Mouse (Mus musculus): ENCODE results near the gene Klc3.

Klc3 gene

DNA sequence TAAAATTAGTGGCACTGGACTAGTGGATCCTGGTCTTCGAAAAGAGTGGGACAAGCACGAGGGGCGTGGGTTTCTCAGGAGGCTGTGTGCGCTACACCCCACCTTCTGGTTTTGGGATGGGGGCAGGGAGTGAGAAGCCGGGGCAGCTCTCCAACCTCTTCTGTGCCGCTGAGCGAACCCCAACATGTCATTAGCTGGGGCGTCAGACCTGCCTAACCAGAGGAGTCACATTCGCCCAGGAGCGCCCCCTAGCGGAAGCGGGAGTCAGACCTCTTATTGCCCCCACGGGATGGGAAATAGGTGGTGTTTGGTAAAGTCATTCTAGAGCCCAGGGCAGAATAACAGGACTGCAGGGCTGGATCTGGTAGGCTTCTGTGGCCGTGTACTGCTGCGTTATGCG is 42.2 kb downstream of the Klc3 start:
- DNase-seq (ENCODE audit: extremely low read depth, low read depth, low spot score) = no peak

DNA sequence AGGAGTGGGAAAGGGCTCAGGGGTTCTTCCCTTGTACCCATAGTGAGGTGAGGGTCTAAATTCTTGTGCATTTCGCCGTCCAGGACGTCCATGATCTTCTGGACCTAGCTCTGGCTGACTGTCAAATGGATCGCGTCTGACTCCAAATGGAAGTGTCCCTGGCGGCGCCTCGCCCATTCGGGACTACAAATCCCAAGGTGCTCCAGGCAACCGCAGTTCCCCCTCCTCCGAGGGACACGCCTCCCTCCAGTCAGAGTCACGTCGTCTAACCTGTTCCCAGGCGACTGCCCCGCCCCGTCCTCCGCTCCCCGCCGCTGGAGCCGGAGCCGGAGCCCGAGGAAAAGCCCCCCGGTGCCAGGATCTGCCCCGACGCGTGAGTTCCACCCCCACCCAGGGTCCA is 43.0 kb downstream of the Klc3 start:
- DNase-seq (ENCODE audit: extremely low read depth, low read depth, low spot score) = no peak

DNA sequence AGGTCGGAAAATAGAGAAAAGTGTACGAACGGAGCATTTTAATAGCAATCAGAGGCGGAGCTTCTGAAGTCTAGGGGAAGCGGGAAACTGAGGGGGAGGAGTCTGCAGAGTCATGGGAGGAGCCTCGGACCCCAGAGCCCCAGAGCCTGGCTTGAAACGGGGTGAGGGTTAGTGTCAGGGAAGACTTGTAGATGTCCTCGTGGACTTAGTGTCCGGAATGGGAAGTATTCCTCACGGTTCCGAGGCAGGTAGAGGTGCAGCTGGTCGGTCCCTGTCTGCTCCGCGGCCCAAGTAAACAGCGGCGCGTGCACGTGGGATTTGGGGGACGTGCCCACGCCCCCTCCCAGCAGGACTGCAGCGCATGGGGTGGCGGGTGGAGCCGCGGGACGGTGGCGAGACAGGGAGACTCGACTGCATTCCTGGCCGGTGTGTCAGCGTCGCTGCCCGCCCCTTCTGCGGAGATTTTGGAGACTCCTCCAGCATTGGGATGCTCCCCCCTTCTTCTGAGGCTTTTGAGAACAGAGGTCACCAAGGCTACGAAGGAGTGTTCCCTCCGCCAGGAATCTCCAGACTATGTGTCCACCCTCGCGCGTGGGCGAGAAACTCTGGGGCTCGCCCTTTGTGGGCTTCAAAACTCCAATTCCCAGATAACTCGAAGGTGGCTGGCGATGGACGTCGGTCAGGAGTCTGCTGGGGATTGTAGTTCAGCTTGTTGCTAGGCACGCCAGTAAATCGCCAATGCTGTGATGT is 43.8 kb downstream of the Klc3 start:
- DNase-seq (ENCODE audit: extremely low read depth, low read depth, low spot score) = no peak

DNA sequence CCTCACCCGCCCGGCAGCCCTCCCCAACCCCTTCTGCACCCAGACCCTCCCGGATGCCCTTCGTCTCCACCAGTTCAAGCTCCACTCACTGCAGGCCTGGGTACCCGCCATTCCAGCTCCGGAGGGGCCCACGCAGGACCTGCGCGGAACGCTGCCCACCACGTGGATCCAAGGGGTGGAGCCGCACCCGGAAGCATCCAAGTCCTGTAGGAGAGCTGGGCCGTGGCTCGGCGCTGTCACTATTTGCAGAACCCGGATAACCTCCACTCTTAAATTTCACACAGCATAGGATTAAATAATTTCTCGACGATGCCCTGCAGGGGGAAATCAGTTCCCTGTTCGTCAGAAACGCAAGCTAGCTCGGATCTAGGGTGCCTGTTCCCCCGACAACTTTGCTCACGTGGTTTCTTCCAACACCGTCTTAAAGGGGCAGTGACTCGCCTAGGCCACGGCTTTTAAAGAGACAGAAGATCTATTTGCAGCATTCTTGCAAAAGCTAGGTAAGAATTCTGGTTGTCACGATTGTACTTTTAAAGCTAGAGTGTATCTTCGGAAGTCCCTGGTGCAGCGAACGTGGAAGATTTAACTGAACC is 44.5 kb downstream of the Klc3 start, which contains the start of the genes Cd3eap and Ppp1r13l:
Cd3eap (minus strand) TSS at position 185 of the 593 bp plus-strand sequence.
Ppp1r13l (plus strand) TSS at position 451 of the 593 bp plus-strand sequence.
- no peak for DNase-seq (ENCODE audit: extremely low read depth, low read depth, low spot score)

DNA sequence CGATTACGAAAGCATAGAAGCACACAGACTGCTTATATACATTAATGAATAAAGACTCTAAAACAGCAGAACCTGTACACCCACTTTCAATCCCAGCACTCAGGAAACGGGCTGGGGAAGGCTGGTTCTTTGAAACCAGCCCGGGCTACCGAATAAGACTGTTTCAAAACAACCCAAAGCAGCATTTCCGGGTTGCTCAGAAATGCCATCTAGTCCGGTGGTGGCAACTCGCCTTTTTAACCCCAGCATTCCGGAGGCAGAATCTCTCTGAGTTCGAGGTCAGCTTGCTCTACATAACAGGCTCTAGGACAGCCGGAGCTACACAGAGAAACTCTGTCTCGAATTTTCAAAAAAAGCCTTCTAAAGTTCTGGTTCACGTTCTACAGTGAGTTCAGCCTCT is 45.3 kb downstream of the Klc3 start:
- no peak for DNase-seq (ENCODE audit: extremely low read depth, low read depth, low spot score)

DNA sequence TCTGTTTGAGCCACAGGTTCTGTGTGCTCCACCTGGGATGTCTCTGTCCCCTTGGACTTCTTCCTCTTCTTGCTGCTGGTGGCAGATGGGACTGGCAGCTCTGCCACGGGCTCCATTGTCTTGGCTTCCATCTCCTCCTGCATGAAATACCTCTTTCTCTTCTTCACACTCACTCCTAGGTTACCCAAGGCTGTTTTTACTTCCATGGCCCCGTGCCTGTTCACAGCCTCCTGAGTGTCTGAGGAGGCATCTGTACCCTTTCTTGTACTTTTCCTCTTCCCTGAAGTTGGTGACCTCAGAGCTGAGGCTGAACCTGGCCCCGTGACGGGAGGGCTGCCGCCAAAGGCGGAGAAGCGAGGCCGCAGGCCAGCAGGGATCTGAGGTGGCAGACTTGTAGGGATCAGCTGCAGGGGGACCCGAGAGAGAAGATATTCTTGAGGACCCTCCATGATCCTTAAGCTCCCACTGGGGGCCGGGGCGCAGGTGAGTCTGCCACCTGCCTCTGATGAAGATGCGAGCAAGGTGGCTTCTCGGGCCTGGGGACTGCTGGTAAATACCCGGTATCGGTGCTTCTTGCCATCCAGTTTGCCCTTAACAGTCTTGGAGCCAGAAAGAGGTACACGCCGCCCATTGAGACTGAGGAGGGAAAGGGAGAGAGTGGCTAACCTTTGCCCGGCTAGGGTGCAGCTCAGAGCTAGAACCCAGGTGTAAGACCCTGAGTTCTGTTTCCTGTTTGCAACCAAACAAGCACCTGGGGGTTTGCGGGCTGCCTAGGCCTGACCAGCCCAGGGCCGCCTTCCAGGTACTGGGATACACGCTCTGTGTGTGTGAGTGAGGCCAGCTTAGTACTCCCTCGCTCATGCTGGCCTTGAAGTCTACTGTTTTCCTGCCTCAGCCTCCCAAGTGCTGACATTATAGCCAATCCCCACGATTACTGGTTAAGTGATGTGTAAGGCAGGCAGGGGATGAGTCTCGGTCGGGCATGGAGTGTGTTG is 46.2 kb downstream of the Klc3 start:
- DNase-seq (ENCODE audit: extremely low read depth, low read depth, low spot score) = no peak

DNA sequence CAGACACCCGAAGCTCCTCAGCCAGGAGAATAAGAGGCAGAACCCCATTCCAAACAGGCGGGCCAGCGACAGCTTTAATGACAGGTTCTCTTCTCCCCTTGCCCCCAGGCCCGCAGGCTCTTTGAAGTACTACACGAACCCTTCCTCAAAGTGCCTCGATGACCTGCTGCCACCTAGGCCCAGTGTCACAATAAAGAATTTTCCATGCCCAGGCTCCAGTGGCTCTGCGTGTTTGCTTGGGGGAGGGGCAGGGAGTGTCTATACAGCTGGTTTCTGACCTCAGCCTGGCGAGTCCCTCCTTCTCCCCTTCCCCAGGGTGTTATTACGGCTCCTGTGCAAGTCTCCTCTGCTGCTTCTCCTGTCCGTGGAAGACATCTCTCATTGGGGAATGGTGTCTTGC is 47.6 kb downstream of the Klc3 start:
- no peak for DNase-seq (ENCODE audit: extremely low read depth, low read depth, low spot score)

DNA sequence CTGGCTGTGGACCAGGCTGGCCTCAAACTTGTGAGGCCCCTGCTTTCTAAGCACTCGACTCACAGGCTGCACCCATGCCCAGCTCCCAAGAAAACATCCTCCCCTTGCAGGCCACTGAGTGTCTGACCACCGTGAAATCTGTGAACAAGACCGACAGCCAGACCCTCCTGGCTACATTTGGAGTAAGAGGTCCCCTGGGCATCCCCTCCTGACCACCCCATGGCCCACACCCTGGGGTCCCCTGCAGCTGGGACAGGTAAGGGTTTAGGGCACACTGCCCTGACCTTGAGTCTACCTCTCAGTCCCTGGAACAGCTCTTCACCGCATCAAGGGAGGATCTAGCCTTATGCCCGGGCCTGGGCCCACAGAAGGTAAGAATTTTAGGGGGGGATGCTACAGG is 48.9 kb downstream of the Klc3 start:
- DNase-seq (ENCODE audit: extremely low read depth, low read depth, low spot score) = no peak

DNA sequence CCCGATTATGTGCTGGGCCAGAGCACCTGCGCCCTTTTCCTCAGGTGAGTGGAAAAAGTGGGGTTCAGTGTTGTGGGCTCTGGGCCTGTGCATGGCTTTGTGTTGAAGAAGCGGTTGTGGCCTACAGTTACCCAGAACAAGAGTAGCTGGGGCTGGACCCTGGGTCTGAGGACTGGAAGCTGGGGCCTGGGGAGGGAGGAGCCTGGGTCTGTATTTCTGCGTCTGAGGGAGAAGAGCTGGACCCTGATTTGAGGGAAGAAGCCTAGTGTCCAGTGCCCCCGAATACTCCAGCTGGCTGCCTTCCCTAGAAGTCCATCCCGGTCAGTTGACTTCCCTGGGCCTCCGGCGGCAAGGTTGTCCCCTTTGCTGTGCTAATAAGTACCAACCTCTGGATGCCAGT is 53.7 kb downstream of the Klc3 start:
- no peak for DNase-seq (ENCODE audit: extremely low read depth, low read depth, low spot score)

DNA sequence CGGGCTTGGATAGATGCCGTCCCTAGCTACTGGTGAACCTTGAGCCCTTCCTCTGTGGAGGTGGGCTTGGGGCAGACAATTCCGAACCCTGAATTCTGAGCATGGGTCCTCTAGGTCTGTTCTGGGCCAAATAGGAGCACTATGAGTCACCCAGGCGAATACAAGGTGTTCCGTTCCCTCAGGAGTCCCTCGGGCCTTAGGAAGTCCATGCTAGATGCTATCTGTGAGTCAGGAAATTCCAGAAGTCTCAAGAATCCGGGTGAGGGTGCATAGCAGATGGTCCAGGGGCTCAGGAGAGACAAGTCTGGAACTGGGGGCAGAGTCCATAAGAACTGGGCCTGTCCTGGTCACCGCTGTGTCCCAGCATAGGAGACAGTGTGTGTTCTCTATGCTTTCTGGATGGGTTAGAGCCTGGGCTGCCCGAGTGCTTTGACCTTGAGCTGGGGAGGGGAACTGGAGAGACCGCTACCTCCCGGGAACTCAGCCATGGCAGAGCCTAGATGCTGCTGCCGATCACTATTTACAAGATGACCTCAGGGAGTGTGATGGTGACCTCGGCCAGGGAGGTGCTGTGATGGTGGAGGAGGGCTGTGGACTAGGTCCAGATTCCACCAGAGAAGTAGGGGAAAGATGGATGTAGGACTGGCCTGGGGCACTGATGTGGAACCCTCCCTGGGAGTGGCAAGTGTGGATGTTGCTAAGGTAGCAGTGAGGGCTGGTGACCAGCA is 54.6 kb downstream of the Klc3 start:
- no peak for DNase-seq (ENCODE audit: extremely low read depth, low read depth, low spot score)

DNA sequence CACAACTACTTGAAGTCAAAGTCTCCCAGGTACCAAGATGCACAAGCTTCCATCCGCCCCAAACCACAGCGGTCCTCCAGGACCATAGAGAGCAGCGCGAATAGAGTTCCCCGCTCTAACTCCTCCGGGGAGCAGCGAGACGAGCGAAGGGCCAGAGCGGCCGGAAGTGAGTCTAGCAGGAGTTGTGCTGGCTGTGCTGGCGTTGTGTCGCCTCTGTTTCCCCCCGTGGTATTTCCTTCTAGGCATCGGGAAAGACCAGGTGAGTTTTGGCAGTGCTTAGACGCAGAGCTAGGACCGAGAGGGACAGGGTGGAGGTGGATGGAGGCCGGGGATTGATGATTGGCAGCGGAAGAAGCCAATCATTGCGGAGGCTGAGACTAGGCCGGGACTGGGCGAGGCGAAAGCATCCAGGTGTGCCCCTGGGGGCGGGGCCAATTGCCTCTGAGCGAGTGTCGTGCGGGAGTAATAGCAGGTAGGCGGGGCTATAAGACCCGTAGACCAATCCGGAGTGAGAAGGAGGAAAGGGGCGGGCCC is 58.9 kb downstream of the Klc3 start:
- DNase-seq (ENCODE audit: extremely low read depth, low read depth, low spot score) = no peak

Measured in fat pad, adult 2 months (tissue).